Mouse (Mus musculus): ENCODE measurements around the gene Zc3h6. TPM values are rescaled to one million over a fixed set of nuclear protein-coding genes. Genes with fewer than 3 reads are reported as not detected.

The Zc3h6 gene
- polyA plus RNA-seq (2015; fragmentation: Nextera tagmentation; extraction: Ambion mirVana) = 4.1 and 5.2 TPM in 2 replicates

DNA sequence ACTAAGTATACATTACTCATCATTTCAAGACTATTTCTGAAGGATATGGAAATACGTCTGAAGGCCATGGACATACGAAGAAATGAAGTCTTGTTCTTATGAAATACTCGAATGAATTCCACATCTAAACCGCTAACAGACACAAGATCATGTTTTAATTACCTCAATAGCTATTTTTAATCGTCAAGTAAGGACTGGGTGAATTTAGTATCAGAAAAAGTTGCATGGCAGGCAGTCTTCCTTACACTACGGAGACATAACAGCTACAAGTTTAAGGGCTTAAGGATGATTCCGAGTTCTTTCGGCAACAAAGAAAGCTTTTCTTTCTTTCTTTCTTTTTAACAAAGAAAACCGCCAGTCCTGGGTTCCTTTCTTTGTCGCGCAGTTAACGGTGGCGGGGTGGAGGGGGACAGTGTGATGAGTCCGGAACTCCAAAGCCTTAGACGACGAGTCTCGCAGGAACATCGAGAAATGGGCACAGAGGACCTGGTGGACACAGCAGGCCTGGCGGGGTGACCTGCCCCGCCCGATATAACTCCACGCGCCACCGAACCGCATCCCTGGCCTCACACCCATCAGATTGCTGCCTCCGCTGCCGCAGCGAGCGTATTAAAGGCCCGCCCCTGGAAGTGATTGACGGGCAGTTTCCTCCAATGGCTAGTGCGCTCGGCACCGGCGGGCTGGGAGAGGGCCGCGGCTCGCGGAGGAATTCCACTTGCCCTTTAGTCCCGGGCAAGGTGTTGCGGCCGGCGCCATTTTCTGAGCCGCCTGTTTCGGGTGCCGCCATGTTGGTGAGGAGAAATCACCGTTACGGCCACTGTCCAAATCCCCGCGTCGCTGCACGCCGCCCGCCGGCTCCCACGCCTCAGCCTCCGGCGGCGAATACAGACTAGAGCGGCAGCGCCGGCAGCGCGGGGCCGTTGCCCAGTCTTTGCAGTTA is at the start of gene Zc3h6:
Gene Zc3h6, plus strand, starts transcription at position 762 of the 940 bp plus-strand sequence.
- peak within 1 kb of the TSS; percentile 85 for H3K4me3 ChIP-seq (replicated peaks)
- WGBS = under 1% methylated on average over 65 of the region's 65 CpGs
- no peaks in the 10 kb centered on the region for H3K27me3 ChIP-seq
- H3K9me3 ChIP-seq = no peaks in the 10 kb centered on the region
- no peaks in the 10 kb centered on the region for H3K36me3 ChIP-seq
- H3K27ac ChIP-seq = peak within 1 kb of the TSS; percentile 100
- peak; percentile 97 for ATAC-seq
- peaks cover 15% of the 10 kb centered on the region for H3K4me1 ChIP-seq (replicated peaks)
- H3K4me2 ChIP-seq (replicated peaks) = peak within 1 kb of the TSS; percentile 56
- peak within 1 kb of the TSS; percentile 98 for H3K9ac ChIP-seq (replicated peaks)

DNA sequence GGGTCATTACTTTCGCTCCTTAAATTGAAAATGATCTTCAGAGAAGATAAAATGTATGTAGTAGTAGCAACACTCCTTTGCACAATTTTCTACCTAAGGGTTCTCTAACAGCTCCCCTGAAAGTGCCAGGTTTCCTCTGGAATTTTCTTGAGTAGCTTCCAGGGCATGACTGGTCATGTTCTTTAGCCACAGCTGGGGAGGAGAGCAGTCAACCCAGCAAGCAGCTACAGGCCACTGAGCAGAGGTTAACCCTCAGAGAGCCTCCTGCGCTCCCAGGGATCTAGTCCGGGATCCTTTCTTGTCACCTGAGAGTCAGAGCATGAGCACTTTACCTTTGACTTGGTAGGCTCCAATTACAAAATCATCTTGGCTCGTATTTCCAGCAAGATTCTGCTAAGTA is 42.4 kb upstream of the Zc3h6 start:
- Histone ChIP-seq H3K9ac (replicated peaks) (no peak overlapping the region), H3K27ac (no peak overlapping the region), H3K4me3 (replicated peaks) (no peak overlapping the region), H3K36me3 (peaks cover 23% of the 10 kb centered on the region), H3K4me1 (replicated peaks) (no peaks in the 10 kb centered on the region), H3K27me3 (no peaks in the 10 kb centered on the region), H3K4me2 (replicated peaks) (no peak overlapping the region), H3K9me3 (no peaks in the 10 kb centered on the region)
- no peak for ATAC-seq
- 94% methylated on average over 4 of the region's 4 CpGs for WGBS

DNA sequence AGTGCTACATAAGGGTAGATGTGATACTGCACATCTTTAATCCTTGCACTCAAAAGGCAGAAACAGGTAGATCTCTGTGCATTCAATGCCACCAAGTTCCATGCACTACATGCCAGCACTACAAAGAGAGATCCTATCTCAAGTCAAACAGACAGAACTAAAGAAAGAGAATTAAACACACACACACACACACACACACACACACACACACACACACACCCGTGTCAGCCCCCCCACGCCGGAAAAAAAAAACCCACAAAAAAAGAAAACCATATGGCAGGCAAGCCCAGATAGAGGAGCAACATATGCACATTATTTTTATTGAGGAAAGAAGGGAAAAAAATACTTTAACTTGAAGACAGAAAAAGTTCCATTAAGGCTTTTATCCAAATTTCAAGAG is 38.8 kb upstream of the Zc3h6 start:
- no peaks in the 10 kb centered on the region for H3K9me3 ChIP-seq
- no peak overlapping the region for H3K27ac ChIP-seq
- no peak overlapping the region for H3K9ac ChIP-seq (replicated peaks)
- 81% methylated on average over 3 of the region's 3 CpGs for WGBS
- H3K4me3 ChIP-seq (replicated peaks) = no peak overlapping the region
- no peak overlapping the region for H3K4me2 ChIP-seq (replicated peaks)
- no peaks in the 10 kb centered on the region for H3K27me3 ChIP-seq
- peaks cover 43% of the 10 kb centered on the region for H3K36me3 ChIP-seq
- no peak for ATAC-seq
- H3K4me1 ChIP-seq (replicated peaks) = no peaks in the 10 kb centered on the region

DNA sequence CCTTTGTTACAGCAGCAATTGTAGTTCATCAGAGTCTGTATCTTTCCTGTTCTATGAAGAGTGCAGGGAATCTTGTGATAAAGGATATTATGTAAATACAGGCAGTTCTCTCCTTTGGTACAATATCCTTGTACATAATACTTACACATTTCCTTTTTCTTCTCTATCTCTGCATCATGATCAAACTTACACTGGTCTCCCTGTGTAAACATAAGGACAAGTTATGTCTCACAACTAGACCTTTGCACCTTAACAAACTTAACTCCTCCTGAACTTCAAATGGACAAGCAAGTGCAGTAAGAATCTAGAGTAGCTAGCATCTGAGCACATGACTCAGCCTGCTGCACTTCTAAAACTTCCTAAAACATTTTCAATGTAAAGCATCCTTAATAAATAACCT is 36.5 kb upstream of the Zc3h6 start:
- Histone ChIP-seq H3K9me3 (no peaks in the 10 kb centered on the region), H3K4me3 (replicated peaks) (no peak overlapping the region), H3K4me1 (replicated peaks) (no peaks in the 10 kb centered on the region), H3K36me3 (peaks cover 37% of the 10 kb centered on the region), H3K27me3 (no peaks in the 10 kb centered on the region), H3K9ac (replicated peaks) (no peak overlapping the region), H3K4me2 (replicated peaks) (no peak overlapping the region), H3K27ac (no peak overlapping the region)
- no peak for ATAC-seq

DNA sequence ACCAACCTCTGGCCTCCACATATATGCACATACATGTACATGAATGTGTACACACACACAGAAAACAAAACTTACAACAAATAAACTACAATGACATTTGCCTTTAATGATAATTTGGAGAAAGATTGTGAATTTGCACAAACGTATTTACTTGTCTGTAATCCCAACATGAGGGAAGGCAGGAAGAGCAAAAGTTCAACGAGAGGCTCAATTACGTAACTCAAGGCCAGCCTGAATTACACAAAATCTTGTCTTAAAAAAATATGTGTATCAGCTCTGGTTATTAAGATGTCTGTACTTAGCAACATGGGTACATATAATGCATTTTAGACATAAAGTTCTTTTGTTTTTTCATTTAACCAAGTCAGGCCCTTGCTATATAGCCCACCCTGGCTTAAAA is 30.9 kb upstream of the Zc3h6 start:
- no peak overlapping the region for H3K9ac ChIP-seq (replicated peaks)
- no peaks in the 10 kb centered on the region for H3K9me3 ChIP-seq
- no peak overlapping the region for H3K4me3 ChIP-seq (replicated peaks)
- no peaks in the 10 kb centered on the region for H3K27me3 ChIP-seq
- no peak overlapping the region for H3K4me2 ChIP-seq (replicated peaks)
- no peaks in the 10 kb centered on the region for H3K4me1 ChIP-seq (replicated peaks)
- ATAC-seq = no peak
- no peak overlapping the region for H3K27ac ChIP-seq
- whole genome bisulfite sequencing = 89% methylated on average over 3 of the region's 3 CpGs
- H3K36me3 ChIP-seq = peaks cover 22% of the 10 kb centered on the region

DNA sequence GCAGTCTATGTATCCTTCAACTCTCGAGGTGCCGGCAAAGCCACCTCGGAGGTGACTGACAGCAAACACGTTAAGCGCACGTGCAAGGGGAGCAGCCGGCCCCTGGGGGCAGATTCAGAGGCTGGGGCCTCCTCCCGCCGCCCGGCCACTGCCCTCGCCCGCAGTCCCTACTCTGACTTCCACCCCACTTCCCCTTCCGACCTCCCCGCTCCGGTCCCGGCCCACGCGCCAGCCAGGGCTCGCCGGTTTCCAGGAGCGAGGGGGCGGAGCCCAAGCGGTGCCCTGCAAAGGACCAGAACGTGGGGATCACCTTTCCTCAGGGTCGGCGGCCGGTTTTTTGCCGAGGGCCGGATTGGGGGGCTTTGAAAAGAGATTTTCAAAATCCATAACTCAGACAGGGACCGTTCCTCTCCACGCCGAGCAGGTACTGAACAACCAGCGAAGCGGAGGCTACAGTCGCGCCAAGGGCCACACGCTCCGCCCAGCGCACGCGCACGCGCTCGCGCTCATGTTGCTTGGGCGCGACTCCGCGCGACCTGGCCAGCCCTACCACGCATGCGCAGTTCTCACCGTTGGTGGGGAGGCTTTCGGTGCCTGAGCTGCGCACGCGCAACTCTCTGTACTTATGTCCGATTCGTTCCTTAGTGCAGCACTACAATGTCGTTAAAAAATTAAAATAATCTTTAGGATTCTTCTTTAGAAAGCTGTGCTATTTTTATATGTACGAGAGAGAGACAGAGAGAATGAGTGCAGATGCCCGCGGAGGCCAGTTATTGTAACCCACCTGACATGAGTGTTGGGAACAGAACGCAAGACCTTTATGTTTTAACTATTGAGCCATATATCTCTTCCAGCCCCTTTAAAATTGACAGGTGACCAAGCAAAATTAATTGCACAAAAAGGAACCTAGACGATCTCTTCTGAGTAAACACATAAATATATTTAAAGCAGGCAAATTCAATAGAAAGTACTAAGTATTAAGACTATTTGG is 23.4 kb upstream of the Zc3h6 start, which contains the start of gene Zc3h8:
Gene Zc3h8, minus strand, starts transcription at position 540 of the 991 bp plus-strand sequence.
- Histone ChIP-seq H3K9me3 (no peaks in the 10 kb centered on the region), H3K27ac (peak within 1 kb of the TSS; percentile 86), H3K4me3 (replicated peaks) (peak within 1 kb of the TSS; percentile 75), H3K4me1 (replicated peaks) (peaks cover 7% of the 10 kb centered on the region; the same call in 1 of the 2 replicates), H3K4me2 (replicated peaks) (peak within 1 kb of the TSS; percentile 70), H3K36me3 (0 out of 2 replicates have a peak, but pooled peaks cover under 1% of the 10 kb centered on the region), H3K27me3 (peaks cover 3% of the 10 kb centered on the region; the same call in 1 of the 2 replicates), H3K9ac (replicated peaks) (peak within 1 kb of the TSS; percentile 79)
- WGBS = 2% methylated on average over 65 of the region's 65 CpGs
- peak; percentile 94 for ATAC-seq

DNA sequence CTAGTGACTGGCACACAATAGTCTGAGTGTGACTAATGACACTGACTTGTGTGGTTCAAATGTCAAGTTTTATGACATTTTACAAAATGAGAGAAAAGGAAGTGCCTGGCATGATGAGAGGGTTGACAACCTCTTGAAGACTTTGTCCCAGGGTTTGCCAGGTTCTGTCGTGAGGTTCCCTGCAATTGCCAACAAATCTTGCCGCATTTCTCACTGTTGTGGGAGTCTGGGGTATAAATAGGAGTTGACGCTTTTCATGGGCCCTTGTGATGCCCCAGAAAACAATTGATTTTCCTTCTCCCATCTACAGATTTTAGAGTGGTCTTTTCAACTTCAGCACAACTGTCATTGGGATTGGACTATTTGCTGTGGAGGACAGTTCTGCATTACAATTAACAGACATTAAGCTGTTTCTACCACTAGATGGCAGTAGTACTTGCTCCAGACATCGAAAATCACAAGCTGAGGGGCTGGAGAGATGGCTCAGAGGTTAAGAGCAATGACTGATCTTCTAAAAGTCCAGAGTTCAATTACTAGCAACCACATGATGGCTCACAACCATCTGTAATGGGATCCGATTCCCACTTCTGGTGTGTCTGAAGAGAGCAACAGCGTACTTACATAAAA is 19.1 kb upstream of the Zc3h6 start:
- peaks cover 3% of the 10 kb centered on the region; the same call in 1 of the 2 replicates for H3K27me3 ChIP-seq
- no peaks in the 10 kb centered on the region for H3K36me3 ChIP-seq
- WGBS = 36% methylated on average over 6 of the region's 6 CpGs
- H3K4me1 ChIP-seq (replicated peaks) = peaks cover 3% of the 10 kb centered on the region; the same call in 1 of the 2 replicates
- H3K27ac ChIP-seq = no peak overlapping the region
- H3K9me3 ChIP-seq = no peaks in the 10 kb centered on the region
- no peak overlapping the region for H3K4me3 ChIP-seq (replicated peaks)
- H3K4me2 ChIP-seq (replicated peaks) = no peak overlapping the region
- ATAC-seq = no peak
- no peak overlapping the region for H3K9ac ChIP-seq (replicated peaks)

DNA sequence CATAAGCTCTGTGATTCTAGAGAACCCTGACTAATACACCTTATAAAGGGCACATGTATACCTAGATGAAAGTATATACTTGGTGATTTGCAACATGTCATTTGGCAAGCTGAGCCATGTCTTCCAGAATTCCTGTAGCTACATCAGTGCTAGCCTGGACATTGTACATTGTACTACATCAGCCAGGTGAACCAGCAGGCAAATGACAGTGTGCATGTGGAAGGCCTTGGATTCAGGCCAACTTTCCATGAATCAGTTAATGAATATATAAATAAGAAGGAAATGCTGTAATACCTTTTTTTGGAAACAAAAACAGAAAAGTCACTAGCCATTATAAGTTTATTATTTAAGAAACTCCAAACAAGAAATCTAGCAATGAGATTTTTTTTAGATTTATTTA is 13.0 kb upstream of the Zc3h6 start:
- H3K27me3 ChIP-seq = no peaks in the 10 kb centered on the region
- no peak overlapping the region for H3K4me3 ChIP-seq (replicated peaks)
- no peak overlapping the region for H3K9ac ChIP-seq (replicated peaks)
- no peak overlapping the region for H3K4me2 ChIP-seq (replicated peaks)
- ATAC-seq = no peak
- no peaks in the 10 kb centered on the region for H3K4me1 ChIP-seq (replicated peaks)
- H3K9me3 ChIP-seq = no peaks in the 10 kb centered on the region
- no peak overlapping the region for H3K27ac ChIP-seq
- H3K36me3 ChIP-seq = no peaks in the 10 kb centered on the region

DNA sequence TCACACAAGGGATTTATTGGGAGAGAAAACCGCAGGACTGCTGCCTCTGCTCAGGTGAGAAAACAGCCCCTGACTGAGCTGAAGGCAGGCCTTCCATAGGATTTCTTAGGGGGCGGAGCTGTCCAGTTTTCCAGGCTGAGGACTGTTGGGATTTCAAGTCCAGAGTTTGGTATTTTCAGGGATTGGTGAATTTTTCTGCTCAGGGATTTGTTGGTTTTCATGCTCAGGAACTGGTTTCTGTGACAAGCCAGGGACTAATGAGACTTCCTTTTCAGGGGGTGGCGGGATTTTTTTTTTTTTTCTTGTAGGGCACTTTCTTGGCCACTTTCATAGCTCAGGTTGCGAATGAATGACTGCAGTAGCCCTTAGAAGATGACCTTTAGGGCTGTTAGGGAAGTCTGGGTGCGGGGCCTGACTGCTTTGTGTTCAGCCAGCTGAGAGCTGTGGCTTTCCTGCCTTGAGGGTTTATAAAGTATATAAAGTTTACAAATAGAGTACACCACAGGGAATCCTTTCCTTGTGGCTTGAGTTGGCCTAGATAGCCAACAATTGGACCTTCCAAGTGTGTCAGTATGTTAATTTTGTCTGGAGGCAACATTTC is 1.6 kb upstream of the Zc3h6 start:
- peaks cover 15% of the 10 kb centered on the region for H3K4me1 ChIP-seq (replicated peaks)
- peak overlapping the region; percentile 85; the same call in 1 of the 2 replicates for H3K4me3 ChIP-seq (replicated peaks)
- WGBS = 37% methylated on average over 5 of the region's 5 CpGs
- no peaks in the 10 kb centered on the region for H3K36me3 ChIP-seq
- ATAC-seq = no peak
- H3K4me2 ChIP-seq (replicated peaks) = peak overlapping the region; percentile 49
- no peaks in the 10 kb centered on the region for H3K27me3 ChIP-seq
- H3K27ac ChIP-seq = peak overlapping the region; percentile 9
- H3K9me3 ChIP-seq = no peaks in the 10 kb centered on the region
- H3K9ac ChIP-seq (replicated peaks) = peak overlapping the region; percentile 54; the same call in 1 of the 2 replicates

DNA sequence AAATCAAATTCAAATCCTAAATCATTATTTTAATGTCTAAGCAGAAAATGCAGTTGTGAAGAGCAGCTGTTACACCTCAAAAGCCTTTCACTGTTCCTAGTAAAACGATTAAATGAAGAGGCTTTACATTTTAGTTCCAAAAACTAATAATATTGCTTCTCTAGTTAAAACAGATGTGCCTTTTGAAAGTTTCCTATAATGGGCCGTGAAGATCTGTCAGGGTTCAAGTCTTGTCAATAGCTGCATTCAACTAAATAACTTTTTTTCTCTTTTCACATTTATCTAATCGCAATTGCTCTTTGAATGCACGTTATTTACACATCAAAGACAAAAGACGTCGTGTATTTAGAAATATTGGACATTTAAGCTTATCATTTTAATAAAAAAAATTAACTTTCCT is 966 bp upstream of the Zc3h6 start:
- Histone ChIP-seq H3K4me3 (replicated peaks) (peak overlapping the region; percentile 85), H3K9me3 (no peaks in the 10 kb centered on the region), H3K9ac (replicated peaks) (peak overlapping the region; percentile 58; the same call in 1 of the 2 replicates), H3K27me3 (no peaks in the 10 kb centered on the region), H3K36me3 (no peaks in the 10 kb centered on the region), H3K4me1 (replicated peaks) (peaks cover 15% of the 10 kb centered on the region), H3K27ac (peak overlapping the region; percentile 100), H3K4me2 (replicated peaks) (peak overlapping the region; percentile 49)
- 4% methylated on average over 6 of the region's 6 CpGs for WGBS
- no peak for ATAC-seq

Measured in midbrain, embryonic 13.5 days (tissue).